Mouse (Mus musculus) monocyte, adult 2 months (primary cell): ENCODE data around the gene Cacna2d1.

Experiments
- DNase-seq, 2 experiments: peaks; one replicate each; pipeline ENCODE4 v3.0.0; 2022; ENCODE audit warnings: low spot score in 2 of 2, low read depth in 1 of 2

The Cacna2d1 gene

DNA sequence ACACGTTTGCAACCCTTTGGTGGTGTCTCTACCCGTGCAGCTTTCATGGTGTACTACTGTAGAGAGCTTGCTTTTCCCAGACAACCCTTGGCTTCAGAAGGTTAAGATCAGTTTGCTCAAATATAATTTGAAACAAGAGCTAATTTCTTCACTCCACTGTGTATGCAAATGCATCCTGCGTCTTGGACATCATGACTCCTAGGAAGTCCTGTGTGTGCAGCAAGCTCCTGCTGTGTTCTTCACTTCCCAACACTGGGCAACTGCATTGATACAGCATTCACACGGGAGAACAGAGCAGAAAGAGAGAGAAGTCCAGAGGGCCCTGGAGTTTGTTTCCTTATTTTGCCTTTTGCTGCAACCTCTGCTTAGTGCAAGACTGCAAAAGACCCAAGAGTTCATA lies 48.1 kb downstream of the Cacna2d1 start:
- DNase-seq = no peak

DNA sequence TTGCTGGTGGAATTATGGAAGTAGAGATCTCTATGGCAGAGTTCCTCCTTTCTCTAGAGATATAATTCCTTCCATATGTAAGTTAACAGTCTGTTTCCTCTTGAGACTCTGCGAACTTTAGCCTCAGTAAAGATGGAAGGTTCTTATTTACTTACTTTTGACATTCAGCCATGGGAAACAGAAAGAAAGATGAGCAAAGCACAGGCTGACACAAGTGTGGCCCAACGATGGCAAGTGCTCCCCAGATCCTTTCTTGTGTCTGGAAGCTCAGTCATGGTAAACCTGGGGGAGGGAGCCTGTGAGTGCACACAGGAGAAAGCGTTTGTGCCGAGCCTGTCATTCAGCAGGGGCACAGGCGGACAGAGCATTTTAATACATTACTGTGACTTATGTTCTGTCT lies 48.9 kb downstream of the Cacna2d1 start:
- DNase-seq = no peak

DNA sequence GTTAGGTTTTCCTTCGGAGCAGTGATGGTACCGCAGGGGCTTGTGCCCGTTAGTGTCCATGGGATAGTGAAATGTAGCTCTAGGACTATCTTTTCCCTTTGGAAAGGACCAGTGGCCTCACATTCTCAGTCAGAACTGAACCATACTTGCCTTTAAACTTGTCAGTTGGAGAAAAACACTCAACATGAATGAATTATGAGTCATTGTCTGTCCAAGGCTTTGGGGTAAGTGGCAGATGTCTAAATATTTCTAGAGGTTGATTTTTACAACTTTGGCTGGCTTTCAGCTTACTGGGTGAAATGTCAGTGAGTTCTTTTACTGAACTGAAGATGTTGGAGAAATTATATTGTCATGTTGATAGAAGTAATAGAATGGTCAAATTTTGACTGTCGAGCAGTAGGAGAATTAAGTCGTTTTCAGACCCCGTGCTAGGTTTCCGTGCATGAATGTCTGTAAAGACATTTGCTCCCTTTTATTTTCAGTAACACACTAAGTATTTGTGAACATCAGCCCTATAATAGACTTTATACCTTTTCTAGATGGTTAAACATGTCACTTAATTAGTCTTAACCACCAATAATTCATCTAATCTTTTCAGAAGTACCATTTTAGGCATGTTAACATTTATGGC lies 50.9 kb downstream of the Cacna2d1 start:
- no peak for DNase-seq

DNA sequence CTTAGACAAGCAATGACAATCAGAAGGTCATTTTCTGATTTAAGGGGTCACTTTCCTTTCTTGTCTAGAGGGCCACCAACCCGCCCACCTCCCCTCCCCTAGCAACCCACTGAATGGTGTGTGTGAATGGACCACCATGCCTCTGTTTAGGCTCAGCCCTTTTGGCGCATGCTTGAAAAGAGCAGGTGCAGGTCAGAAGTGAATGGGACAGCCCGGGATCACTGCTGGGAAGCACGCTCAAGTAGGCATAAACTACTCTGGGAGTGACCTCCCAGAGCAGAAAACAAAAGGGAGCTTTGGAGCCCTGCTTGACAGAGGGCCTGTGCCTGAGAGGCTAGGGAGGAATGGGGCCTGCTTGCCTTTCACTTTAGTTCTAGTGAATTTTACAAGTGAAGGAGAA lies 51.4 kb downstream of the Cacna2d1 start:
- DNase-seq = no peak

DNA sequence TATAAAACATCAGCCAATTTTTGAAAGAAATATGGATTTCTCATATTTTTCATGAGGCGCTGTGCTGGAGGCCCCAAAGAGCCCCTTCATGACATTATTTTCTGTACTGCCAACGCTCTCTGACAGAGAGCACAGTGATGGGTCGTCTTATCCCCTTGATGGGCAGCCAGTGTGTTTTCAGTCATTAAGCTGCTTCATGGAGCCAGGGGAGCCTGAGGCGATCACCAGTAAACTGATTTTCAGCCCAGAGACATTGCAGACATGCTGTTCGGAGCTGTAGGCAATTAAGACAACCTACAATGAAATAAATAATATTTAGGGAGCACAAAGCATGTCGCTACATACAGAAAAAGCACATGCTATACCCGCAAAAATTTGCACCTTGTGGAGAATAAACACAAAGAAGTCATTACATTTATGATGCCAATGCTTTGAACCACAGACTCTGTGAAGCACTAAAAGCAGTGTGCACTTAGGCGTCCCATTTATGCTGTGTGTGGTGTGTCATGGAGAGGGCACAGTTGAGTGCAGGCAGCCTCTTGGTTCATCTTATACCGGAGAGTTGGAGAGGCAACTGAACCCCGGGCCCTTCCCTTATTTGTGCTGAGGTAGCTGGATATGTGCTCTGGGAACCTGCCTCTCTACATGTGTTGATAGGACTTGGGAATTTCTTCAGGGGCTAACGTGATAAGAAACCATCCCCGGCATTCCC lies 57.1 kb downstream of the Cacna2d1 start:
- no peak for DNase-seq

DNA sequence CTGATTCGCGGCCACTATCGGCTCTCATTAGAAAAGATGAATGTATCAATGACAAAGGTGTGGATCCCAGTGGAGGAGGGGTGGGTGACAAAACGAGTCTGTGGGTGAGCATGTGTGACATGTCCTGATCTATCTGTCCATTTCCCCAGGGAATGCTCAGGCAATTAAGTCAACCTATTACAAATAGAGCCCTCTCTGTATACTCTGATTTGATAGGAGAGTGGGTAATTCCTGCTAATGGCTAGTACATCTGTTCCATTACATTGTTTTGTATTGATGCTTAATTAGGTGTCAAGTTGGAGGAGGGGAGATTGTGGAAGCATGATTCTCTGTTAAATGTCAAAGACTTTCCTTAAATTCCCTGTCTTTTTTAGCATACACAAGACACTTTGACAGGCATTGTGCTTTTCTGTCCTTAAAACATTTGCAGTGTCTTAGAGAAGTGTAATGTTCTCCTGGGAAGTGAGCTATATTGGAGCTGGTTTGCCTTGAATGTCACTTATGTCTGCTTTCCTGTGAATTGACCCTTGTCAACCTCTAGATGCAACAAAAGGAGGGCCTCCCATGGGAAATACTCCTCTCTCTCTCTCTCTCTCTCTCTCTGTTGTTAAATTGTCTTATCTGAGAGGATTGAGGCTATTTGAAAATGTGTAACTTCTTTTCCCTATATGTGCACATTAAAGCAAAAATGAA lies 58.9 kb downstream of the Cacna2d1 start:
- no peak for DNase-seq

DNA sequence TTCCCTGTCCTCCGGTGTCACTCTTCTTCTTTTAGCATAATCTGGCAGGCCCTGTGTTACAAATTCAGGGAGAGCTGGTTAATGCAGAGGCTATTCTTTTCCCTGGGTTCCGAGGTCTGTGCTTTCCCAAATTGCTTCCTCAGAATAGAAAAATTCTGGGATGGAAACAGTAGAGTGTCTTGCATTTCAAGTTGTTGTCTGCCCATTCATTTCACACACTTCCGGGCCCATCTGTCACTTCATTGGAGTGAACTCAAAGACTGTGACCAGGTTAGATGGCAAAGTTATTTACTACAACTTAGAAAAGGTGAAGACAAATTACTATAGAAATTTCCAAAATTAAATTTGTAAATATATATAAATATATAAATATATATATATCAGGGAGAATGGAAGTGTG lies 62.7 kb downstream of the Cacna2d1 start:
- no peak for DNase-seq

DNA sequence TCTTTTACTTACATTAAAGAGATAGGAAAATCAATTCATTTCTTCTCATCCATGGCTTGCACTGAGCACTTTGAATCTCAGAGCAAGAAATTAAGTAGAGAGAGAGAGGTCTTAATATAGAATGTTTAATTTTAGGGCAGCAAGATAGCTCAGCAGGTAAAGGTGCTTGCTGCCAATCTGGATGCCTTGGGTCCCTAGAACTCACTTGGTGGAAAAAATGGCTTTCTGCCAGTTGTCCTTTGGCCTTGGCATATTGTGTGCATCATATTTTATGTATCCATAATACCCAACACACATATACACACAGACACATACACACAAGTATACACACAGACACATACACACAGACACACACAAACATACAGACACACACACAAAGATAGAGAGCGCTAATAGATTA lies 63.3 kb downstream of the Cacna2d1 start:
- DNase-seq = no peak

DNA sequence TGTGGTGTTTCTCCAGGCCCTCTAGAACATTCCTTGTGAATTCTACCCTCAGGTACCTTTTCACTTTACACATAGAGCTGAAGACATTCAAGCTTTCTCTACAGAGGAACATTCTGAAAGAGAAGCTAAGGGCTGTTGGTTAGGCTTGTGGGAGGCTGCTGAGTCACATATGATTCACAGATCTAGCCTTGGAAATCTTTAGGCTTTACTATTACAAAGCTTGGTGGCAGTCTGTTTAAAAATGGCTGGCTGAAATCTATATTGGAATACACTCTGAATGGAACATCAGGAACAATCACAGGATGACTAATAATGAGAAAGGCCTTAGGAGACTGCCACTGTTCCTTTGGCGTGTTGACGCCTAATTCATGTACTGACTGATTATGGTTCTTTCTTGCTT lies 66.4 kb downstream of the Cacna2d1 start:
- DNase-seq = no peak

DNA sequence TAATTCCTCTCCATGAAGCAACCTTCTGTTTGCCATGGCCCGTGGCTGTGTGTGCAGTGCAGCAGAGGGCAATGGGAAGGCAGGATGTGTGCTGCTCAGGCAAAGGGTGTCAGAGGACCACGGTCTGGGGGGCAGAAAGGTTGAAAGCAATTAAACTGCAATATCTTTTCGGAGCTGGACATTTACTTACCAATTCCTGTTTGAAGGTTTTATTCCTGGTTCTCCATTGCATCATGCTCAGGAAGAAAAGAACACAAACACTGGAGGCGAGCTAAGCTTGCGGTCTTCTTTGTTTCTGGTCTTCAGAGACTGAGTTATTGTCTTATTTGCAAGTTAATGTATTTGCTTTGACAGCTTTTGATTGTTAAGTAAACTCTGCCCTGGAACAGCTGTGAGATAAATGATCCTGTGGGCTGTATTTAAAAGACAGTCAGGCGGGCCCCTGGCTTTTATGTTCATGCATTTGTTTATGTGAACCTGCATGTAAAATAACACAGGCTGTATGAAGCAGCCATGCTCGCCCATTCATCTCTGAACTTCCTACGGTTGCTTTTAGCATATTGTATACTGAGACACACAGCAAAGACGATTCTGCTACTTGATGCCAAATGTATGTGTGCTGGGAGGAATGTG lies 68.1 kb downstream of the Cacna2d1 start:
- DNase-seq = no peak

DNA sequence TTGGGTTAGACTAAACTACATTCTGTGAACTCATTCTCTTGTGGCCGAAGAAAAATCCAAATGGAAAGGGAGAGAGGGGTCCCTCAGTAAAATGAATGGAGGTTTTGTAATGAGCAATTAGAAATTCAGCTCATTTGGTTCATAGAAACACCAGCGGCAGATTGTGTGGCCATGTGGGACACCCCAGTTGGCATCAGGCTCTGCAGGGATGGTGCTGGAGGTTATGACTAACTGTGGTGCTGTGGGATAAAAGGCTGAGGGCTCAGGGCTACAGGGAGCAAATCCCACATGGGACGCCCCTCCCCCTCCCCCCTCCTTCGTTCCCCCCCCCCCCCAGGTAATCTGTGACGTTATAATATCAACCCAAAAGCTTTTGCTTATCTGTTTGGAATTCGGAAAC lies 69.8 kb downstream of the Cacna2d1 start:
- no peak for DNase-seq

DNA sequence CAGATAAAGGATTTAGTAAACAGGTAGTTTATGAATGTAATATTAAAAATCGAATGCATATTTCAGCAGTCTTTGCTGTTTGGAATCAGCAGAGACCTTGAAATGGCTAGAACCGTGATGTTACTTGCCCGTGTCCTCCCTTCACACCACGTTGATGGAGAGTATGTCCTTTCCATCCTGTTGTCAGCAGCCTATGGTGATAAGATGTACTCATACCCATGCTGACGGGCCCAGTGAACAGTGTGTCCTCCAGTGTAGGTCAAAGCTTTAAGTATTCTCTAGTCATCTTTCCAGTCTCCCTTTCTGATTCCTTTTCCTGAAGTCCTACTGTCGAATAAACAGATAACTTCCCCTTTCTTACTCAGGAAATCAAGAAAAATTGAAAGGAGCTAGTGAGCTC lies 72.5 kb downstream of the Cacna2d1 start:
- DNase-seq = no peak

DNA sequence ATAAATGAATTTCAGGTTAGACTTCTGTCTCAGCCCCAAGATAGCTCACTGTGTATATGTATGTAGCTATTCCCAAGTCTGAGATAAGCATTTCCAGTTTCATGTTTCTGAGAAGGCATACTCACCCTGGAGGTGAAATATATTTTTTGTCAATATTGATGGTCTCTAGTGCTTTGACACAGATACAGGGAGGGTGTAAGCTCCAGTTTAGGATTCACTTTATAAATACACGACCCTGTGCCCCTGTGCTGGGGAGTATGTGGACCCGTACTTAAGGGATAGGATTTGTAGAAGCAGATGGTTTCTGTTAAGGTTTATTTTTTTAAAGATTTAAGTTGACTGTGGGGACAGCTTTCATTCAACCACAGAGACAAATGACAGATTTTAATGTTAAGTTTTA lies 79.2 kb downstream of the Cacna2d1 start:
- no peak for DNase-seq

DNA sequence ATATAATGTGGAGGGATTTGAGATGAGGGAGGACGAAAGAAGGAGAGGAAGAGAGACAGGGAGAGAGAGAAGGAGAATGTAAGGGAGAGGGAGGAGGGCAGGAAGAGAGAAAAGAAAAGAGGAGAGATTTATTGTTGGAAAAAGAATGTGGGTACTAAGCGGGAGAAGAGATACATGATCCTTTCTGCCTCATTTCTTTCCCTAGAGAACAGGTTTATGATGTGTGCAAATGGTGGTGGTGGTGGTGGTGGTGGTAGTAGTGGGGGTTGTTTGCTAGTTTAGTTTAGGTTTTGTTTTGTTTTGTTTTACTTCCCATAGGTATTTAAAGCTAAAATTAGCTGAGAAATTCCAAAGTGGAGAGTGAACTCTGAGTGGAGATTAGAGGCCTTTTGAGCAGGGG lies 79.9 kb downstream of the Cacna2d1 start:
- DNase-seq = no peak

DNA sequence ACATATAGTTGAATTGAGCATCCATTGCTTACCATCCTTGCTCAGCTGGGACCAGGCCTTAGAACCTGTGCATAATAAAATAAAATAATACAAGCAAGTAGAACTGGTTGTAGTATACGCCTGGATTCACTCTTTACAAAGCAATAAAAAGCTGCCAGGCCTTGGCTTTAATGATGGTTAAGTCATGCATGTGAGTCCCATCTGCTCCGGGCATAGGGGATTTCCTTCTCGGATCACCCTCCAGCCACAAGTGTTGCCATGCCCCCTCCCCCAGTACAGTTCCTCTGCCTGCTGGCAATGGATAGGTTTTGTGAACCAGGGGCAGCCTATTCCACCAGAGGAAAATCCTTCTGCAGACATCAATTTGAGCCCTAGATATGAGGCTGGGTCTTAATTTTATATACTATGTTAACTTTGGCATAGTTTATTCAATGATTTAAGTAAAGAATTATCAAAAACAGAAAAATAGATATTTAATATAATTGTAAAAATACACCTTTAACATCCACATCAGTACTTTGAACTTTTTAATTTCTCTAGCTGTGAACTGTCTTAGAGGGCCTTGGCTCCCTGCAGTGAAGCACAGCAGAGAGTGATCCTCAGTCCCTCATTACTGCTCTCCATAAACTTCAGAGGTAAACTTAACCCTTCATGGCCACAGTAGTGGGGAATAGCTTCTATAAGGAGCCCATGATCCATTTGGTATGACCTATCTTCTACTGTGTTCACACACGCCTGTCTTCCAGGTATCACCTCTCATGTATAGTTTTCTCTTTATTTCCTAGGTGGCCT lies 90.3 kb downstream of the Cacna2d1 start:
- no peak for DNase-seq

DNA sequence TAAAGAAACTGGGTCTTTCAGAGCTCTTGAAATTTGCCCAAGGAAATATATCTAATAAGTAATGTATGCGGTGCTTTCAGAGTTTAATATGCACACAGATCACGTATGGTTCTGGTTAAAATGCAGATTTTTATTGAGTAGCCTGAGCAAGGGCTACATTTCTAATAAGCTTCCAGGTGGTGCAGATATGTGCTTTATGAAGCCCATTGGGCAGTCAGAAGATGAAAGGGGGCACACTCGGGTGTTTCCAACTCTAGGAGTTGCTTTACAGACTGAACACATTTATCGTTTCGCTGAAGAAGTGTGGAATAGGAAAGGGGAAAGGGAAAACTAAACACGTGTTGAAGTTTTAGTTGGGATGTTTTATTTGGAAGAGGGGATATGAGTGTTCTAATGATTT lies 94.4 kb downstream of the Cacna2d1 start:
- no peak for DNase-seq

DNA sequence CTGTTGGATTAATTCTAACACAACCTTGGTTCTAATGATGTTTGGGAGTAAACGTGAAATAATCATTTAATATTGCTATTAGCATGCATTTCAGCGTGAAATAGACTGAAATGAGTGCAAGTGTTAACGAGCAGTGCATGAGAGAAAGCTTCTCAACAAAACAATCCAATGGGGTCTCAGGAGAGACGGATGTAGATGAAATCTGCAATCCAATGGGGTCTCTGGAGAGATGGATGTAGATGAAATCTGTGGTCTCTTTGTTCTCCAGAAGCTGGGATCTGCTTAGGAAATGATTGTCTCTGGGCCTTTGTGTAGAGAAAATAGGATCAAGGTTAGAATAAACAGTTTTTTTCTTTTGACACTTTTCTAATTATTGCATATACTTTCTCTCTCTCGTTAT lies 95.0 kb downstream of the Cacna2d1 start:
- DNase-seq = no peak

DNA sequence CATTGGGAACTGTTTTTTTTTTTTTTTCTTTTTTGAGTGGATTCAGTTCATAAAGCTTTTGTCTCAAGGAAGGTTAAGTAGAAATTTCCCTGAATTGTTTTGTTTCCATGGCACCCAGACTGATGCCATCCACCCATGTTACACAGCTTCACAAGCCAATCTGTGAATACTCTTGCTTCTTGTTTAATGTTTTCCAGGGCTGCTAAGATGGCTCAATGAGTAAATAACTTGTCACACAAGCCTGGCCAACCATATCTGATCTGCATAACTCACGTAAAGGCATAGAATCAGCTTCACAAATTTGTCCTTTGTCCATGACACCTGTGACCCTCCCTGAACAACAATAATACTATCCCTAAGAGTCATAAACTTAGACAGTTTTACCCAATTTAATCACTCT lies 99.1 kb downstream of the Cacna2d1 start:
- DNase-seq = no peak

DNA sequence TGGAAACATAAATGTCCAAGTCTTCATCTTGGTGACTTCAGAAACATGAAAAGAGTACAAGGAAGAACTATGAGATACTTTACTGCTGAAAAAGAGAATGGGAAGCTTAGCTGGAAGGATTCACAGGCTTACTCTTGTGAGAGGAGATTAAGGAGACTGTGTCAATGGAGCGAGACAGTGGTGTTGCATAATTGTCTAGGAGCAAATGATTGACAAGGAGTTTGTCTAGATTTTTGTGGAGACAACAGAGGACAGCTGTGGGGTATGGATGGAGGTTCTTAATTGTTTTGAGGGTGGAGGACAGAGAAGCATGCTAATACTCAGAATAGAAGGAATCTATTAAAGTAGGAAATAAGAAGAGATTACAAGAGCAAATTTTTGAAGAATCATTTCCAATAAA lies 100.8 kb downstream of the Cacna2d1 start:
- DNase-seq = no peak

DNA sequence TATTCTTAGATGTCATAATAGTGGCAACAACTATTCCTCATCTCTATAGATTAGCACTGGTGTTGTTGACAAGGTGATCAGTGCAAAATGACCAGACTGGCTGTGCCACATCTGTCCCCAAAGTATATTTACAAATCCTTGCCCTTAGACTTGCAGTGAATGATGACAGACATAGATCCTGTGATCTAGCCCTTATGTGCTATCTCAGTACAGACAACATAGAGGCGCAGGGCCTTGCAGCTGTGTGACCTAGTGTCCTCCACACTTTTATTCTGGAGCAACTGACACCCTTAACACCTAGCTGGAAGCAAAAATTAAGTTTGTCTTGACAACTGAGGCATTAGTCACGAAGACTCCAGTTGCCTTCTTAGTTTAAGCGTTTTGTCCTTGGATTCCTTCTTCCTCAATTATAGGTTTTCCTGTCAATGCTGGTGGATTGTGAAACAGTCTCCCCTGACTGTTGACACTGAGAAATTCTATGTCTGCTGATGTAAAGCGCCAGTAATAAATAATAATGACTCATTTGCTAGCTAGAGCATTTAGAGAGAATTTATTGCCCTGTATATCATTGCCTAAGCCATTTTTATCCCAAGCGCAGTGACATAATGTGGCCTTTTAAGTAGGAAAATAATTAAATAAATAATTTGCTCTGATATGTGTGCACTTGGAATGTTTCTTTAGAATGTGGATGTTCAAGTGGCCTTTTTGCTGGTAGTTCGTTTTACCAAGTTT lies 110.8 kb downstream of the Cacna2d1 start:
- DNase-seq = no peak
